Mouse (Mus musculus) hindbrain, postnatal 0 days (tissue): Measurements from ENCODE around the gene Slc51b. TPM values are rescaled to one million over a fixed set of nuclear protein-coding genes. Genes with fewer than 3 reads are reported as not detected.

Source experiments
- ATAC-seq: fragments of 200-750 bp; cut with Nextera tagmentation; 2 replicates; pipeline ENCODE4 v1.8.0; 2017; ENCODE audit warnings: mild to moderate bottlenecking, moderate TSS enrichment, moderate library complexity
- DNase-seq: peaks from one replicate; pipeline ENCODE4 v3.0.0-alpha.2; 2015; ENCODE audit warnings: low spot score
- H3K27ac ChIP-seq: fragments of 300-500 bp; sonication (generic); 2 replicates; pipeline ENCODE4 v1.5.1; 2014; ENCODE audit warnings: mild to moderate bottlenecking
- H3K27me3 ChIP-seq: fragments of 300-500 bp; sonication (generic); 2 replicates; pipeline ENCODE4 v1.6.1; 2014; ENCODE audit warnings: low read length, mixed read lengths; ENCODE audit not compliant: insufficient read depth
- H3K36me3 ChIP-seq: fragments of 300-500 bp; sonication (generic); 2 replicates; pipeline ENCODE4 v1.6.1; 2014; ENCODE audit warnings: low read length, mixed read lengths; ENCODE audit not compliant: insufficient read depth
- H3K4me1 ChIP-seq: fragments of 300-500 bp; sonication (generic); 2 replicates; pipeline ENCODE4 v1.6.1; 2014; ENCODE audit warnings: antibody characterized with exemption, low read length, mixed read lengths; ENCODE audit not compliant: insufficient read depth
- H3K4me2 ChIP-seq: fragments of 300-500 bp; sonication (generic); 2 replicates; pipeline ENCODE4 v1.6.1; 2014; ENCODE audit warnings: low read depth, mild to moderate bottlenecking, low read length, moderate library complexity, mixed read lengths
- H3K4me3 ChIP-seq: fragments of 300-500 bp; sonication (generic); 2 replicates; pipeline ENCODE4 v1.5.1; 2014; ENCODE audit warnings: low read length
- H3K9ac ChIP-seq: fragments of 300-500 bp; sonication (generic); replicated peaks from 2 replicates; pipeline ENCODE4 v1.6.1; 2014; ENCODE audit warnings: mild to moderate bottlenecking, low read length, moderate library complexity, mixed read lengths
- H3K9me3 ChIP-seq: fragments of 300-500 bp; sonication (generic); 2 replicates; pipeline ENCODE4 v1.6.1; 2016; ENCODE audit warnings: low read length, mixed read lengths
- CTCF ChIP-seq: IDR thresholded peaks from 2 replicates; pipeline ENCODE4 v1.5.1; 2016; ENCODE audit warnings: antibody characterized with exemption, control low read depth, low read depth
- WGBS: fragments of 180-500 bp; shearing (Covaris S2); extraction: QIAGEN DNeasy Blood & Tissue Kit; methylation state at CpG from one replicate; pipeline ENCODE4 v1.1.7; 2014; 5-methylcytosine and 5-hydroxymethylcytosine counted together
- polyA plus RNA-seq: library from polyadenylated mRNA; unstranded; fragments of >200 nt; fragmentation: Nextera tagmentation; extraction: Ambion mirVana; gene quantifications from 2 replicates; pipeline ENCODE4 v1.2.1, GENCODE M21; 2015
- total RNA-seq: library from RNA; depleted of rRNA; stranded (reverse); fragments of >200 nt; gene quantifications from 2 replicates; pipeline ENCODE4 v1.2.3, GENCODE M21; 2014; rRNA removed

The Slc51b gene
- total and polyA plus RNA-seq, 2 experiments from 2014 or later = not detected

DNA sequence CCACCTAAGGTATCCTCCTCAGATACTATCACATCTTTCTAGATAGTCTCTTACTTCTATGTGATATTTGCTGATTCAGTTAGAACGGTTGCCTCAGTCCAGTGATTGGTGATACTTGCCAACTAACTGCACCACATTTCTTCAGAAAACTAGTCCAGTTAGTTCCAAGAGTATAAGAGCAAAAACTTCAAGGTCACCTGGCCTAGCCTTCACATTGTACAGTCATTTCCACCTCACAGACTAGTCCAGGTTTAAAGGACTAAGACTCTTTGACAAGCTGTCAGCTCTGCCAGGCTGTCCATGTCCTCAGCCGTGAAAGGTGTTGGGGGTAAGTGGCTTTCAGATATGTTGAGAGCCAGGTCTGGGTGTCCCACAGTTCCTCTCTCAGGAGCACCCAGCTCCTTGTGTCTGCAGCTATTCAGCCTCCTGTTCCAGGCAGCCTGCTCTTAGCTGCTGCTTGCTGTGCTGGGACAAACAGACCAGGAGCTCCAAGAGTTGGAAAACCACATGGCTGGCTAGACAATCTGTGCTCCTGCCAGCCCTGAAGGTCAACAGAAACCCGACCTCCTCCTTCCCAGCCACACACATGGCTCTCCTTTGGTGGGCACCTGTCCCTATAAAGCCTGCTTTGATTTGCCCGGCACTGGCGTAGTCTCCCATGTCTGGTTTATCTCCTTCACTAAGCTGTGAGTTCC is 48.1 kb downstream of the Slc51b start:
- DNase-seq = no peak
- H3K4me3 ChIP-seq = no peak overlapping the region
- H3K9ac ChIP-seq = no peak overlapping the region
- H3K4me1 ChIP-seq = no peaks in the 10 kb centered on the region
- WGBS = 88% methylated on average over 5 of the region's 5 CpGs
- no peaks in the 10 kb centered on the region for H3K27me3 ChIP-seq
- no peak overlapping the region for H3K27ac ChIP-seq
- peaks cover 12% of the 10 kb centered on the region; the same call in 1 of the 2 replicates for H3K36me3 ChIP-seq
- H3K9me3 ChIP-seq = no peaks in the 10 kb centered on the region
- no peak overlapping the region for H3K4me2 ChIP-seq
- no peak for ATAC-seq
- no peak for TF ChIP-seq CTCF

DNA sequence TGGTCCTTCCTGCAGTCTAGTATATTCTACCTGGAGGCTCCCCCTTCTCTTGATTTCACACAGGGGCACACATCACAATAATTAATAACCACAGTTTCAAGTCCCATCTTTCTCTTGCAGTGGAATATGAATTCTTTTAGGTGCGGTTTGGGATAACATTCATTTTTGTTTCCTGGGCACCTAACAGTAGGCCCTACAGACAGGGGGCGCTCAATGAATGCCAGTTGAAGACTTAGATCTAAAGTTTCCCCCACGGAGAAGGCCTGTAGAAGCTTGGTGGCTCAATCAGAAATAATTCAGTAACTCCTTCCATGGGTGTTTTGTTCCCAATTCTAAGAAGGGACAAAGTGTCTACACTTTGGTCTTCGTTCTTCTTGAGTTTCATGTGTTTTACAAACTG is 50.3 kb downstream of the Slc51b start:
- peaks cover 12% of the 10 kb centered on the region; the same call in 1 of the 2 replicates for H3K36me3 ChIP-seq
- no peaks in the 10 kb centered on the region for H3K27me3 ChIP-seq
- TF ChIP-seq CTCF = peak; percentile 52
- H3K4me3 ChIP-seq = no peak overlapping the region
- H3K27ac ChIP-seq = no peak overlapping the region
- H3K4me2 ChIP-seq = no peak overlapping the region
- H3K9me3 ChIP-seq = no peaks in the 10 kb centered on the region
- 77% methylated on average over 4 of the region's 4 CpGs for WGBS
- no peak for ATAC-seq
- H3K4me1 ChIP-seq = no peaks in the 10 kb centered on the region
- no peak overlapping the region for H3K9ac ChIP-seq
- DNase-seq = peak; percentile 35

GRCm38 (mm10) chr9:65371756-65372155 is 51.0 kb downstream of the Slc51b start:
- no peak for TF ChIP-seq CTCF
- H3K4me3 ChIP-seq = no peak overlapping the region
- 78% methylated on average over 24 of the region's 24 CpGs for WGBS
- H3K27me3 ChIP-seq = no peaks in the 10 kb centered on the region
- H3K36me3 ChIP-seq = peaks cover 12% of the 10 kb centered on the region; the same call in 1 of the 2 replicates
- H3K4me1 ChIP-seq = no peaks in the 10 kb centered on the region
- no peak overlapping the region for H3K4me2 ChIP-seq
- ATAC-seq = no peak
- H3K9me3 ChIP-seq = no peaks in the 10 kb centered on the region
- DNase-seq = no peak
- no peak overlapping the region for H3K9ac ChIP-seq
- H3K27ac ChIP-seq = no peak overlapping the region

DNA sequence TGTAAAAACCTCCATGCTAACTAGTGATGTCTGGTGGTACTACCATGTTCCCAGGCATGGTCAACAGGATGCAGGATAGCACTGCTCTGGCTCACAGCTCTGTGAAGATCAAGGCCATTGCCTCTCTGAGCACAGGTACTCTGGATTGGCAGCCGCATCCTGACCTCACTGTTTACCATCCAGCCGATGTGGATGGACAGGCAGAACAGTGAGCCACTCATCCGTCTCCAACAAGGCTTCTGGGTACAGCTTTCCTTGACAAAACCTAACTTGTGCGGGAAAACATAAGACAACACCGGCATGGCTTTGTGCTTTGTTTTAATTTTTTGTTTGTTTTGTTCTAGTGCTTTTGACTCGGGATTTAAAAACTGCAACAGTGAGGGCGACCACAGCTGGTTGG is 57.0 kb downstream of the Slc51b start:
- H3K27me3 ChIP-seq = no peaks in the 10 kb centered on the region
- no peaks in the 10 kb centered on the region for H3K4me1 ChIP-seq
- ATAC-seq (no peak), DNase-seq (no peak)
- 92% methylated on average over 7 of the region's 7 CpGs for WGBS
- H3K9me3 ChIP-seq = no peaks in the 10 kb centered on the region
- H3K4me2 ChIP-seq = no peak overlapping the region
- peaks cover 19% of the 10 kb centered on the region; the same call in 1 of the 2 replicates for H3K36me3 ChIP-seq
- H3K4me3 ChIP-seq = no peak overlapping the region
- H3K27ac ChIP-seq = no peak overlapping the region
- H3K9ac ChIP-seq = no peak overlapping the region
- no peak for TF ChIP-seq CTCF

DNA sequence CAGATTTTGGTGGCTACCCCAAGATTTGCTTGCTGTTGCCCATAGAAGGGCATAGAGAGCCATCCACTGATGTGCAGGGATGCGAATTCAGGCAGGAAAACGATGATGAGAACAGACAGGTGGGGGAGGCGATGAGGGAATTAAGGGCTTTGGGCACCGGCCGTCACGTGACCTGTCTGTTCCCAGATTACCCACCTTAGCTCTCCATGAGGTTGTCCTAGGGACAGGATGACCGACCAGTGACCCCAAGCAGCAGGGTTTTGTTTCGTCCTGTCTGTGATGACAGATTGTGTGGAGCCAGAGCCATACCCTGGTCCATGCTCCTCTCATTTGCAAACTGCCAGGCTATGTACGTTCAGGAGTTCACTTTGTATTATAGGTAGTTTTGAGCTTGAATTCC is 59.1 kb downstream of the Slc51b start:
- ATAC-seq (no peak), DNase-seq (no peak)
- Histone ChIP-seq H3K4me1 (no peaks in the 10 kb centered on the region), H3K9ac (no peak overlapping the region), H3K9me3 (no peaks in the 10 kb centered on the region), H3K36me3 (peaks cover 31% of the 10 kb centered on the region), H3K27ac (no peak overlapping the region), H3K27me3 (no peaks in the 10 kb centered on the region), H3K4me2 (no peak overlapping the region), H3K4me3 (no peak overlapping the region)
- WGBS = 64% methylated on average over 9 of the region's 9 CpGs
- TF ChIP-seq CTCF = no peak

Other genes with a start within 250 kb of the Slc51b start
- gene Parp16, start 227.6 kb downstream of the Slc51b start, total RNA-seq = 2.6 and 6.7 TPM in 2 replicates
- 5.9 and 6.3 TPM in 2 replicates for gene Parp16, start 227.6 kb downstream of the Slc51b start, polyA plus RNA-seq
- 0.16 and 0.29 TPM in 2 replicates for gene Cilp, start 157.8 kb downstream of the Slc51b start, total RNA-seq
- gene Cilp, start 157.8 kb downstream of the Slc51b start, polyA plus RNA-seq = 0.29 and 0.37 TPM in 2 replicates
- gene Clpx, start 128.7 kb downstream of the Slc51b start, total RNA-seq = 22.7 and 23.3 TPM in 2 replicates
- 37.1 and 41.2 TPM in 2 replicates for gene Clpx, start 128.7 kb downstream of the Slc51b start, polyA plus RNA-seq
- 16.2 and 17.5 TPM in 2 replicates for gene Pdcd7, start 76.9 kb downstream of the Slc51b start, total RNA-seq
- gene Pdcd7, start 76.9 kb downstream of the Slc51b start, polyA plus RNA-seq = 8.6 and 10.2 TPM in 2 replicates
- gene Ubap1l, start 61.9 kb downstream of the Slc51b start, total RNA-seq = 8.6 and 10.2 TPM in 2 replicates
- 2.4 and 2.6 TPM in 2 replicates for gene Ubap1l, start 61.9 kb downstream of the Slc51b start, polyA plus RNA-seq
- 1.0 and 1.3 TPM in 2 replicates for gene Kbtbd13, start 31.3 kb downstream of the Slc51b start, total RNA-seq
- gene Kbtbd13, start 31.3 kb downstream of the Slc51b start, polyA plus RNA-seq = 0.46 and 0.50 TPM in 2 replicates
- gene Rasl12, start 24.4 kb downstream of the Slc51b start, total RNA-seq = 6.2 and 7.0 TPM in 2 replicates
- gene Rasl12, start 24.4 kb downstream of the Slc51b start, polyA plus RNA-seq = 4.0 and 4.7 TPM in 2 replicates
- gene Mtfmt, start 12.8 kb upstream of the Slc51b start, total RNA-seq = 11.8 and 19.0 TPM in 2 replicates
- 16.4 and 18.9 TPM in 2 replicates for gene Mtfmt, start 12.8 kb upstream of the Slc51b start, polyA plus RNA-seq
- 71.6 and 72.1 TPM in 2 replicates for gene Spg21, start 38.0 kb upstream of the Slc51b start, total RNA-seq
- gene Spg21, start 38.0 kb upstream of the Slc51b start, polyA plus RNA-seq = 91.9 and 99.3 TPM in 2 replicates
- 3.7 and 5.9 TPM in 2 replicates for gene Ankdd1a, start 97.2 kb upstream of the Slc51b start, total RNA-seq
- 0.81 and 1.2 TPM in 2 replicates for gene Ankdd1a, start 97.2 kb upstream of the Slc51b start, polyA plus RNA-seq
- gene Plekho2, start 157.1 kb upstream of the Slc51b start, total RNA-seq = 12.7 and 17.9 TPM in 2 replicates
- gene Plekho2, start 157.1 kb upstream of the Slc51b start, polyA plus RNA-seq = 7.0 and 7.8 TPM in 2 replicates
- 3.5 and 15.2 TPM in 2 replicates for gene Pif1, start 164.2 kb upstream of the Slc51b start, total RNA-seq
- 2.4 and 2.9 TPM in 2 replicates for gene Pif1, start 164.2 kb upstream of the Slc51b start, polyA plus RNA-seq
- 3.3 and 5.9 TPM in 2 replicates for gene Rbpms2, start 206.7 kb upstream of the Slc51b start, total RNA-seq
- 3.8 and 5.1 TPM in 2 replicates for gene Rbpms2, start 206.7 kb upstream of the Slc51b start, polyA plus RNA-seq
- gene Oaz2, start 245.0 kb upstream of the Slc51b start, total RNA-seq = 274 and 284 TPM in 2 replicates
- 365 and 387 TPM in 2 replicates for gene Oaz2, start 245.0 kb upstream of the Slc51b start, polyA plus RNA-seq